Mouse (Mus musculus): ENCODE measurements around the gene Ptov1.

DNA sequence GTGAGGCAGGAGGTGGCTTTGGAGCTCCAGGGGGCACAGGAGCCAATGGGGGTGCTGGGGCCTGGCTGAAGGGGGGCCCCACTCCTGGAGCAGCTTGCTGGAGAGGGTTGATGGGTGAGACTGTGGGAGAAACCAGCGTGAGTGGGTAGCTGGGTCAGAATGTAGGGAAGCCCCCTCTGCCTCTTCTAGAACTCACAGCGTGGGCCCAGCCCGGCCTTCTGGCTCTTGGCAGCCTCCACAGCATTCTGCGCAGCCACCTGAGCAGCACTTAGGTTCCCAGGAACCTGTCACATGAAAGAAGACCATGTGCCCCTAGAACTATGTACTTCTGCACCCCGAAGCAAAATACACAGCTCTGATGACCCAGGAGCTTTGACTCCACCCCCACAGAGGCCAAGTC lies 15.0 kb upstream of the Ptov1 start:
- TF ChIP-seq CTCF (IDR thresholded peaks at IDR 0.05; ENCODE audit: extremely low read depth, insufficient read depth, insufficient read length, insufficient replicate concordance) = no peak
- TF ChIP-seq POLR2A (IDR thresholded peaks at IDR 0.05; ENCODE audit: low read depth, low read length) = no peak
